In genomic region chr12:29315636-29316035, GRCm38 (mm10) we compare ENCODE assay signal across 26 mouse cellular contexts.
"Had no signal": no experiment of that assay in that cellular context is flagged by ENCODE, and none has a peak within 500 bp of the region (broad histone marks: within the 10 kb centered on the region; RNA-seq: fewer than 3 reads in every experiment).

No protein-coding gene starts in this region.

- H3K9me3 ChIP-seq: heart, embryonic 13.5 days; heart, embryonic 15.5 days; hindbrain, embryonic 13.5 days; hindbrain, embryonic 15.5 days; kidney, embryonic 15.5 days; limb, embryonic 13.5 days; limb, embryonic 15.5 days; liver, embryonic 12.5 days had no signal

- H3K36me3 ChIP-seq: heart, embryonic 13.5 days; heart, embryonic 15.5 days; hindbrain, embryonic 13.5 days; hindbrain, embryonic 15.5 days; kidney, embryonic 15.5 days; limb, embryonic 13.5 days; limb, embryonic 15.5 days; liver, embryonic 12.5 days had no signal

- H3K4me1 ChIP-seq: heart, embryonic 13.5 days; heart, embryonic 15.5 days; hindbrain, embryonic 13.5 days; hindbrain, embryonic 15.5 days; kidney, embryonic 15.5 days; limb, embryonic 13.5 days; limb, embryonic 15.5 days; liver, embryonic 12.5 days had no signal

- H3K4me3 ChIP-seq: heart, adult 2 months; heart, embryonic 13.5 days; heart, embryonic 15.5 days; hindbrain, embryonic 13.5 days; hindbrain, embryonic 15.5 days; kidney, embryonic 15.5 days; limb, embryonic 13.5 days; limb, embryonic 15.5 days; liver, embryonic 12.5 days had no signal

- H3K4me2 ChIP-seq: heart, embryonic 11.5 days; heart, embryonic 13.5 days; heart, embryonic 15.5 days; hindbrain, embryonic 13.5 days; hindbrain, embryonic 15.5 days; kidney, embryonic 15.5 days; limb, embryonic 13.5 days; limb, embryonic 15.5 days; liver, embryonic 12.5 days had no signal

- ATAC-seq: inflammation-experienced regulatory T-cells, adult 6 months; liver, embryonic 12.5 days had no signal

- H3K9ac ChIP-seq: heart, embryonic 13.5 days; heart, embryonic 15.5 days; hindbrain, embryonic 13.5 days; hindbrain, embryonic 15.5 days; kidney, embryonic 15.5 days; limb, embryonic 13.5 days; limb, embryonic 15.5 days; liver, embryonic 12.5 days; liver, embryonic 14.5 days had no signal

- DNase-seq: gastrocnemius, postnatal 14 days; gastrocnemius, postnatal 36 days; heart, adult 11 months; heart, adult 2 months; heart, postnatal 14 days; heart, postnatal 36 days; kidney, adult 11 months; kidney, adult 2 months; kidney, adult 9 months; kidney, postnatal 14 days; kidney, postnatal 36 days; layer of hippocampus, adult 9-11 months; layer of hippocampus, postnatal 36 days; left cerebral cortex, postnatal 4 days had no signal

- H3K27ac ChIP-seq: heart, adult 2 months; heart, embryonic 13.5 days; heart, embryonic 15.5 days; hindbrain, embryonic 13.5 days; hindbrain, embryonic 15.5 days; kidney, embryonic 15.5 days; kidney, postnatal 0 days; limb, embryonic 13.5 days; limb, embryonic 15.5 days; liver, embryonic 12.5 days; liver, embryonic 14.5 days had no signal

- H3K27me3 ChIP-seq: heart, embryonic 13.5 days; heart, embryonic 15.5 days; hindbrain, embryonic 13.5 days; hindbrain, embryonic 15.5 days; kidney, embryonic 15.5 days; limb, embryonic 13.5 days; limb, embryonic 15.5 days; liver, embryonic 12.5 days had no signal
